Mouse (Mus musculus) right cerebral cortex, adult 18-20 months (tissue): Measurements from ENCODE around the gene Rab15.
"Not testable (repeated sequence)": the region's sequence is repeated elsewhere in the genome, so short reads cannot be mapped to it uniquely, and the experiment has no call there.

Experiments used
- DNase-seq: peaks from one replicate; pipeline ENCODE4 v3.0.0; 2022; ENCODE audit warnings: mixed read lengths

Gene Rab15

GRCm38 (mm10) chr12:76818120-76818519 lies 4.6 kb downstream of the Rab15 start:
- no peak for DNase-seq

- no peak for DNase-seq
Observed at GRCm38 (mm10) chr12:76817176-76817575, 5.5 kb downstream of the Rab15 start.

GRCm38 (mm10) chr12:76816720-76817119 lies 6.0 kb downstream of the Rab15 start:
- no peak for DNase-seq

- no peak for DNase-seq
Observed at GRCm38 (mm10) chr12:76814120-76814519, 8.6 kb downstream of the Rab15 start.

GRCm38 (mm10) chr12:76813543-76813942 lies 9.2 kb downstream of the Rab15 start:
- DNase-seq: no peak

GRCm38 (mm10) chr12:76811006-76811405 lies 11.7 kb downstream of the Rab15 start:
- no peak for DNase-seq

- DNase-seq: no peak
Observed at GRCm38 (mm10) chr12:76810491-76810890, 12.2 kb downstream of the Rab15 start.

GRCm38 (mm10) chr12:76807796-76808195 lies 14.9 kb downstream of the Rab15 start:
- DNase-seq: peak; percentile 78

GRCm38 (mm10) chr12:76805056-76805811 lies 17.5 kb downstream of the Rab15 start:
- DNase-seq: peak; percentile 56

- no peak for DNase-seq
Observed at GRCm38 (mm10) chr12:76803700-76804252, 18.9 kb downstream of the Rab15 start.

GRCm38 (mm10) chr12:76803028-76803427 lies 19.7 kb downstream of the Rab15 start:
- DNase-seq: peak; percentile 68

GRCm38 (mm10) chr12:76798008-76798720 lies 24.5 kb downstream of the Rab15 start:
- DNase-seq: no peak

- DNase-seq: no peak
Observed at GRCm38 (mm10) chr12:76796938-76797539, 25.7 kb downstream of the Rab15 start.

- no peak for DNase-seq
Observed at GRCm38 (mm10) chr12:76795350-76795749, 27.4 kb downstream of the Rab15 start, which contains the start of gene Gpx2. Gene Gpx2, minus strand, starts transcription at chr12:76795554.

GRCm38 (mm10) chr12:76792540-76792939 lies 30.2 kb downstream of the Rab15 start:
- DNase-seq: not testable (repeated sequence)

- no peak for DNase-seq
Observed at GRCm38 (mm10) chr12:76790446-76791084, 32.1 kb downstream of the Rab15 start.

GRCm38 (mm10) chr12:76784056-76784619 lies 38.6 kb downstream of the Rab15 start:
- no peak for DNase-seq

- DNase-seq: no peak
Observed at GRCm38 (mm10) chr12:76780639-76781468, 41.9 kb downstream of the Rab15 start.

GRCm38 (mm10) chr12:76779951-76780350 lies 42.8 kb downstream of the Rab15 start:
- no peak for DNase-seq

- no peak for DNase-seq
Observed at GRCm38 (mm10) chr12:76778305-76779083, 44.2 kb downstream of the Rab15 start.

- no peak for DNase-seq
Observed at GRCm38 (mm10) chr12:76777845-76778244, 44.9 kb downstream of the Rab15 start.
